Mouse (Mus musculus) embryonic facial prominence, embryonic 13.5 days (tissue): ENCODE data around the gene Gm3327. TPM values are rescaled to one million over a fixed set of nuclear protein-coding genes. Genes with fewer than 3 reads are reported as not detected.
"Not testable (repeated sequence)": the region's sequence is repeated elsewhere in the genome, so short reads cannot be mapped to it uniquely, and the experiment has no call there.

Source experiments
- ATAC-seq: fragments of 200-750 bp; cut with Nextera tagmentation; 2 replicates; pipeline ENCODE4 v1.8.0; 2017; ENCODE audit warnings: low read depth; ENCODE audit not compliant: insufficient number of reproducible peaks, insufficient read depth, low FRiP score, low TSS enrichment
- H3K27ac ChIP-seq: fragments of 300-500 bp; sonication (generic); 2 replicates; pipeline ENCODE4 v1.5.1; 2015; ENCODE audit warnings: moderate library complexity, mild to moderate bottlenecking, inconsistent platforms
- H3K27me3 ChIP-seq: fragments of 300-500 bp; sonication (generic); 2 replicates; pipeline ENCODE4 v1.6.1; 2015; ENCODE audit warnings: mild to moderate bottlenecking, inconsistent platforms
- H3K36me3 ChIP-seq: fragments of 300-500 bp; sonication (generic); 2 replicates; pipeline ENCODE4 v1.6.1; 2015; ENCODE audit warnings: mild to moderate bottlenecking, inconsistent platforms
- H3K4me1 ChIP-seq: fragments of 300-500 bp; sonication (generic); 2 replicates; pipeline ENCODE4 v1.6.1; 2015; ENCODE audit warnings: inconsistent platforms
- H3K4me2 ChIP-seq: fragments of 300-500 bp; sonication (generic); 2 replicates; pipeline ENCODE4 v1.6.1; 2015; ENCODE audit warnings: moderate library complexity, mild to moderate bottlenecking, inconsistent platforms
- H3K4me3 ChIP-seq: fragments of 300-500 bp; sonication (generic); 2 replicates; pipeline ENCODE4 v1.5.1; 2015; ENCODE audit warnings: mild to moderate bottlenecking, inconsistent platforms
- H3K9ac ChIP-seq: fragments of 300-500 bp; sonication (generic); 2 replicates; pipeline ENCODE4 v1.6.1; 2015; ENCODE audit warnings: mild to moderate bottlenecking, inconsistent platforms
- H3K9me3 ChIP-seq: fragments of 300-500 bp; sonication (generic); 2 replicates; pipeline ENCODE4 v1.6.1; 2016; ENCODE audit warnings: inconsistent platforms
- WGBS: fragments of 180-500 bp; shearing (Covaris S2); methylation state at CpG from one replicate; pipeline ENCODE4 v1.1.7; 2015; ENCODE audit warnings: mixed read lengths; 5-methylcytosine and 5-hydroxymethylcytosine counted together
- polyA plus RNA-seq: library from polyadenylated mRNA; unstranded; fragments of >200 nt; fragmentation: Nextera tagmentation; extraction: Ambion mirVana; gene quantifications from 2 replicates; pipeline ENCODE4 v1.2.1, GENCODE M21; 2015

Gene Gm3327
- polyA plus RNA-seq: not detected in 2 replicates

DNA sequence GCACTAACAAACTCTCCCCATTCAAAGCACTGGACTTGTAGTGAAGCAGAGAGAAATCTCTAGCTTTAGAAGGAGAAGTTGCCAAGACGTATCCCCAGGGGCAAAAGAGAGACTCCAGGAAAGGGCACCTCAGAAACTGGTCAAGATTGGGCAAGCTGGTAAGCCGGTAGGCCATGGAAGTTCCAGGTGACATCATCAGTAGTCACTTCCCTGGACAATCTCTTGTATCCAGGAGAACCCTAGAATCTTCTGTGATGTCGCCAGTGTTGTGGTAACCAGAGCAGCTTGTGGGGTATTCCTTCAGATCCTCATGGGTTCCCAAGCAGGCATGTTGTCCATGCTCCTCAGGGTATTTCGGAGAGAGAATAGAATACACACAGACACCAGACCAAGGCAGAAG is at the start of gene Gm3327:
Gene Gm3327 (plus strand): TSS at position 301 of the 400 bp plus-strand sequence.
- not testable (repeated sequence) for H3K4me3 ChIP-seq, H3K27me3 ChIP-seq, ATAC-seq, H3K9ac ChIP-seq, H3K27ac ChIP-seq, H3K4me2 ChIP-seq, H3K36me3 ChIP-seq, H3K4me1 ChIP-seq, H3K9me3 ChIP-seq
- 91% methylated on average over 4 of the region's 4 CpGs for WGBS

DNA sequence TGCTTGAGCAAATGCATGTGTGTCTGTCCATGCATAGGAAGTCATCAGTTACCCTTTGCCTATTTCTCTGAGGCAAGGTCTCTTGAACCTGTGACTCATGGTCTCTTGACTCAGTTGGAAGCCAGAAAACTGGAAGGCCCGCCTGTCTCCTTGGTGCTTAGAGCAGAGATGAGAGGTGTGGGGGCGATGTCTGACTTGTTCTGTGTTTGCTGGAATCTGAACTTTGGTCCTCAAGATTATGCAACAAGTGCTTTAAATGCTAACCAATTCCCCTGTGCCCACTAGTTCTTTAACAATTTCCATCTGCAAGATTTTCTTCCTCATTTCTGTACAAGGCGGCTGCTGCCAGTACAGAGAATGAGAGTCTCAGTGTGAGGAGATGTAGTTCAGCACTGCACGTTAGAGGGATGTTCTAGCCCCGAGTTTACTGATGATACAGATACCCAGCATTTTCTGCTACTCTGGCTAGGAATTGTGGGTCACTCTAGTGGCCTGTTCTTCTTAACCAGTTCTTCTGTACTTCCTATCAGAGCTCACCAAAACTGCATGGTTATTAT is 45.8 kb upstream of the Gm3327 start:
- H3K27ac ChIP-seq, H3K4me3 ChIP-seq, H3K4me2 ChIP-seq, H3K4me1 ChIP-seq, ATAC-seq, H3K9ac ChIP-seq, H3K36me3 ChIP-seq, H3K27me3 ChIP-seq, H3K9me3 ChIP-seq: not testable (repeated sequence)
- 55% methylated on average over 5 of the region's 5 CpGs for WGBS

DNA sequence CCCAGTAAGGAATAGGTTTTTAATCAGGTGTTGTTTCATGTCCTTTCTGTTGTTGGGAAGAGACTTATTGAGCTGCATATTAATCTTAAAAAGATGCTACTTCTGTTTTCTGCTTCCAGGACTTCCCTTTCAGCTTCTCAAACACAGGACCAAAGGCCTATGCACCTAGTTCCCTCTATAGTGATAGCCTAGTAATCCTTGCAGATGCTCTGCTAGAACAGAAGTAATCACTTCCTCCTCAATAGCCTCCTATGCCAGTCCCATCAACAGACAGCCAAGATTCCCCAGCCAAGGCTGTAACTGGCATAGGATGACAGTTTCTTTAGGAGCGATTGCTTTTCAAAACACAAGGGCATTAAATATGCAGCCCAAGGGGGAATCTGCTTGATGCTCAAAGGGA is 37.1 kb upstream of the Gm3327 start:
- H3K27ac ChIP-seq, H3K4me3 ChIP-seq, H3K9me3 ChIP-seq, H3K4me2 ChIP-seq, H3K27me3 ChIP-seq, H3K9ac ChIP-seq, H3K4me1 ChIP-seq, H3K36me3 ChIP-seq, ATAC-seq: not testable (repeated sequence)
- WGBS: 88% methylated on average over 1 of the region's 1 CpGs

DNA sequence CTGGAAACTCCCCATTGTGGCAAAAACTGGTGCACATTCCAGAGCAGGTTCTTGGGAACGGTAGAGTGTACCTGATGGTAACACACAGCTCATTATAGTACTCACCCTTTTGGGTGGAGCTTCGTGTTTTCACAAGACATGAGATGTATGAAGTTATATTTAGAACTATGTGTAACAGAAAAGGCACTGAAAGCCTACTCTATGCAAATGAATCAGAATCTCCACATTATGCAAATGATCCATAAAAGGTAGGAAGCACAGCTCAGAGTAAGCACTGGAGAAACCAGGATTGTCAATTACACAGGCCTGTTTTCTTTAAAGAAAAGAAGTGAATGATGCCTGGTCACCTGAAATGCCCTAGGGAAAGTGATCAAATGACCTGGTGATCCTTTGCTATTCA is 36.1 kb upstream of the Gm3327 start:
- not testable (repeated sequence) for H3K9me3 ChIP-seq, H3K27ac ChIP-seq, H3K4me1 ChIP-seq, H3K4me3 ChIP-seq, H3K4me2 ChIP-seq, H3K36me3 ChIP-seq, ATAC-seq, H3K9ac ChIP-seq, H3K27me3 ChIP-seq
- 73% methylated on average over 2 of the region's 2 CpGs for WGBS

DNA sequence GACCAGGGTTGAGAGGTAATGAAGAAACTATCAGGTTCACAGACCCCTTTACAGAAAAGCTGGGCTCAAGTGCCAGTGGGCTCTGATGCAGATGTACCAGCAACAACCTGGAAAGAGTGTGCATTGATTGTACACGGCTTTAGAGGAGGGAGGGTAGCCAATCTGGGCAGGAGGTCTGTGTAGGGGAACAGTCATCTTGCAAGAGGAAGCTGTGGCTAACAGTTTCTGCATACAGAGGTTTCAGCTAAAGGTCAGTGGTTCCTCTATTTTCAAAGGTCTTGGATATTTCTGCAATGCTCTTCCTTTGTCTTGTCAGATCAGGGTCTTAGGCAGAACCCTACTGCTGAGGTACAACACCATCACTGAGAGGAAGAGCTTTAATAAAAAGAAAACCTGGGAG is 32.1 kb upstream of the Gm3327 start:
- ATAC-seq: not testable (repeated sequence)

DNA sequence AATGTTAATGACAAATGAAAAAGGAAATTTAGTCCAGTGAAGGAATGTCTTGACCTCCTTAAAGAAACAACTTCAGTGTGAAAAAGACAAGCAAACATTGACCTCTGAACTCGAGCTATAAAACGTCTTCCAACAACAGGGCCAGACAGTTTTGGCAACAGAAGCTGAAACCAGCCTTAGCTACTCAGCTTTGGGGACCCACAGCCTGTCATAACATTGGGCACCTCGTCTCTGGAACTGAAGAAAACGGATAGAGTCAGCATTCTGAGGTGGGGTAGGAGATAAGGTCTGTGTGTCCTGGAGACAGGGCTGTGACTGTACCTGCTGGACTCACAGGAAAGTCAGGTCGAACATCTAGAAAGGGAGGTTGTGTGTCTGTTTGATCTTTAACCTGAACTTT is 29.2 kb upstream of the Gm3327 start:
- H3K27me3 ChIP-seq, H3K4me3 ChIP-seq, H3K9me3 ChIP-seq, H3K4me2 ChIP-seq, H3K4me1 ChIP-seq, H3K9ac ChIP-seq, ATAC-seq, H3K27ac ChIP-seq, H3K36me3 ChIP-seq: not testable (repeated sequence)
- WGBS: 68% methylated on average over 5 of the region's 5 CpGs

More for the DNA sequence above, 32.1 kb upstream of the Gm3327 start:
- not testable (repeated sequence) for H3K4me3 ChIP-seq, H3K36me3 ChIP-seq, H3K4me1 ChIP-seq, H3K4me2 ChIP-seq, H3K27ac ChIP-seq, H3K9ac ChIP-seq, H3K9me3 ChIP-seq, H3K27me3 ChIP-seq
- 72% methylated on average over 1 of the region's 1 CpGs for WGBS

DNA sequence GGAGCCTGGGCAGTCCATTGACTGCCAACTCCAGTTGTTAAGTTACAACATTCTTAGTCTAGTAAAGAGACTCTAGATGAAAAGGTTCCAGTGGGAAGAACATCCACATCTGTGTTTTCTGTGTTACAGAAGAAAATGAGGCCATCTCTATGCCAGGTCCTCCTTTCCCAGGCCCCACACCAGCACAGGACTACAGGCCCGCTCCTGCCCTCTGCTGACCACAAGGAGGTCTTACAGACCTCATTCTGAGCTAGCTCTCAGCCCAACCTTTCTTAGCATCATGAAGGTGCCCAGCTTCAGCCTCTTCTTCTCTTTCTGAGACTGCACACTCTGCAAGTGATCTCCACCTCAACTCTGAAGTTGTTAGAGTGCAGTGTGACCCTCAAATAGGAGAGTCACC is 23.6 kb upstream of the Gm3327 start:
- not testable (repeated sequence) for ATAC-seq
- no CpG with 5 or more reads among the region's 1 CpGs for WGBS

GRCm38 (mm10) chr14:44102354-44102753 is 21.3 kb upstream of the Gm3327 start, which contains the start of gene Ear2:
TSS of gene Ear2 (plus strand) at chr14:44102654.
- not testable (repeated sequence) for H3K27me3 ChIP-seq, ATAC-seq, H3K9me3 ChIP-seq, H3K27ac ChIP-seq, H3K9ac ChIP-seq, H3K36me3 ChIP-seq, H3K4me1 ChIP-seq, H3K4me3 ChIP-seq, H3K4me2 ChIP-seq
- WGBS: 80% methylated on average over 2 of the region's 2 CpGs

More for the DNA sequence above, 23.6 kb upstream of the Gm3327 start:
- H3K9me3 ChIP-seq, H3K9ac ChIP-seq, H3K27ac ChIP-seq, H3K27me3 ChIP-seq, H3K4me1 ChIP-seq, H3K4me2 ChIP-seq, H3K36me3 ChIP-seq, H3K4me3 ChIP-seq: not testable (repeated sequence)

DNA sequence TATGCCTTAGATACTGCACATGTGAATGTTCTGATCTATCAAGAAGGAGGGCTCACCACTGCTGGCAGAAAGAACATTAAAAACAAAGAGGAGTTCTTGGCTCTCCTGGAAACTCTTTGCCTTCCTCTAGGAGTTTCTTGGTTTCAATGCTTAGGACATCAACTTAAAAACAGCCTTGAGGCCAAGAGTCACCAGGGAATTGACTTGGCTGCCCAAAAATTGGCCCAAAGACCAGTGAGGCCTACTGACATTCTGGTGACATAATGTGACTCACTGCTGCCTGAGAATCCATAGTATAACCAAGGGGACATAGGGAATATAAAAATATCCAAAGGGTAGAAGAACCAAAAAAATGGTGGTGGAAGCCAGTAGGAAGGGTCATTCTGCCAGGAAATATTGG is 12.7 kb upstream of the Gm3327 start:
- Histone ChIP-seq H3K27me3 (no peaks in the 10 kb centered on the region), H3K27ac (no peak overlapping the region), H3K36me3 (no peaks in the 10 kb centered on the region), H3K4me3 (no peak overlapping the region), H3K9ac (no peak overlapping the region), H3K4me2 (no peak overlapping the region), H3K9me3 (no peaks in the 10 kb centered on the region), H3K4me1 (no peaks in the 10 kb centered on the region)
- ATAC-seq: no peak

Other genes starting within 250 kb of the Gm3327 start
- not detected in 2 replicates for gene Ear1, start 248.3 kb upstream of the Gm3327 start, polyA plus RNA-seq
- gene Ear10, start 200.3 kb upstream of the Gm3327 start, polyA plus RNA-seq: not detected in 2 replicates
- 7.3 and 7.4 TPM in 2 replicates for gene Gm8113, start 198.5 kb upstream of the Gm3327 start, polyA plus RNA-seq
- not detected in 2 replicates for gene Ang5, start 166.8 kb upstream of the Gm3327 start, polyA plus RNA-seq
- not detected in 2 replicates for gene Ang6, start 121.6 kb upstream of the Gm3327 start, polyA plus RNA-seq
- not detected in 2 replicates for gene Ear2, start 21.2 kb upstream of the Gm3327 start, polyA plus RNA-seq
- gene Gm8212, start 73.8 kb downstream of the Gm3327 start, polyA plus RNA-seq: not detected in 2 replicates
- gene 4930503E14Rik, start 89.4 kb downstream of the Gm3327 start, polyA plus RNA-seq: not detected in 2 replicates
- gene Gm8220, start 161.7 kb downstream of the Gm3327 start, polyA plus RNA-seq: not detected in 2 replicates
- gene Gm5930, start 214.7 kb downstream of the Gm3327 start, polyA plus RNA-seq: not detected in 2 replicates
- gene Gm8229, start 241.5 kb downstream of the Gm3327 start, polyA plus RNA-seq: not detected in 2 replicates